Mouse (Mus musculus) adrenal gland, adult 2 months (tissue): ENCODE data around the gene Pla1a. TPM values are rescaled to one million over a fixed set of nuclear protein-coding genes. Genes with fewer than 3 reads are reported as not detected.

Source experiments
- polyA plus RNA-seq: library from polyadenylated mRNA; depleted of rRNA; stranded (reverse); fragments of >200 nt; gene quantifications from 2 replicates; pipeline ENCODE4 v1.2.3, GENCODE M21; 2012; rRNA removed
- total RNA-seq, 2 experiments: library from RNA; stranded (reverse); gene quantifications; 2 replicates each; pipeline ENCODE4 v1.2.3; 2021

The Pla1a gene
- total and polyA plus RNA-seq, 3 experiments: 17.0 to 36.7 (median 21.0) TPM

Other genes starting within 250 kb of the Pla1a start
- under 1 TPM in 1 of 2 experiments, not detected in 1; 0.20 TPM for gene Nr1i2, start 138.3 kb downstream of the Pla1a start, total RNA-seq
- gene Nr1i2, start 138.3 kb downstream of the Pla1a start, polyA plus RNA-seq: not detected in 2 replicates
- under 1 TPM; 0.37 to 0.97 TPM for gene Maats1, start 91.0 kb downstream of the Pla1a start, total RNA-seq
- 0.04 TPM in 1 of 2 replicates, not detected in the other for gene Maats1, start 91.0 kb downstream of the Pla1a start, polyA plus RNA-seq
- gene Cox17, start 86.2 kb downstream of the Pla1a start, total RNA-seq: 100 to 1,000 TPM; 223 to 312 TPM
- 34.7 and 43.0 TPM in 2 replicates for gene Cox17, start 86.2 kb downstream of the Pla1a start, polyA plus RNA-seq
- gene Gm21987, start 86.1 kb downstream of the Pla1a start, total RNA-seq: under 1 TPM in 1 of 2 experiments, not detected in 1; 0.93 TPM
- 4.4 TPM in 1 of 2 replicates, not detected in the other for gene Gm21987, start 86.1 kb downstream of the Pla1a start, polyA plus RNA-seq
- 1 to 10 TPM; 1.4 to 3.6 TPM for gene Popdc2, start 70.9 kb downstream of the Pla1a start, total RNA-seq
- gene Popdc2, start 70.9 kb downstream of the Pla1a start, polyA plus RNA-seq: 2.3 and 2.9 TPM in 2 replicates
- gene Adprh, start 19.6 kb upstream of the Pla1a start, total RNA-seq: 10 to 100 TPM; 37.2 to 49.4 TPM
- gene Adprh, start 19.6 kb upstream of the Pla1a start, polyA plus RNA-seq: 114 and 133 TPM in 2 replicates
- 1 to 10 TPM in 1 of 2 experiments, under 1 TPM in 1; 0.37 to 1.1 TPM for gene Cd80, start 22.4 kb upstream of the Pla1a start, total RNA-seq
- 0.10 TPM in 1 of 2 replicates, not detected in the other for gene Cd80, start 22.4 kb upstream of the Pla1a start, polyA plus RNA-seq
- gene Timmdc1, start 89.5 kb upstream of the Pla1a start, total RNA-seq: 10 to 100 TPM; 39.2 to 53.9 TPM
- 95.2 and 97.4 TPM in 2 replicates for gene Timmdc1, start 89.5 kb upstream of the Pla1a start, polyA plus RNA-seq
- gene Poglut1, start 117.1 kb upstream of the Pla1a start, total RNA-seq: 10 to 100 TPM; 28.5 to 34.6 TPM
- gene Poglut1, start 117.1 kb upstream of the Pla1a start, polyA plus RNA-seq: 11.8 and 13.8 TPM in 2 replicates
- gene Tmem39a, start 125.6 kb upstream of the Pla1a start, total RNA-seq: 10 to 100 TPM; 60.4 to 72.1 TPM
- 50.7 and 64.9 TPM in 2 replicates for gene Tmem39a, start 125.6 kb upstream of the Pla1a start, polyA plus RNA-seq